Mouse (Mus musculus): ENCODE results near the gene Pik3cd.

DNA sequence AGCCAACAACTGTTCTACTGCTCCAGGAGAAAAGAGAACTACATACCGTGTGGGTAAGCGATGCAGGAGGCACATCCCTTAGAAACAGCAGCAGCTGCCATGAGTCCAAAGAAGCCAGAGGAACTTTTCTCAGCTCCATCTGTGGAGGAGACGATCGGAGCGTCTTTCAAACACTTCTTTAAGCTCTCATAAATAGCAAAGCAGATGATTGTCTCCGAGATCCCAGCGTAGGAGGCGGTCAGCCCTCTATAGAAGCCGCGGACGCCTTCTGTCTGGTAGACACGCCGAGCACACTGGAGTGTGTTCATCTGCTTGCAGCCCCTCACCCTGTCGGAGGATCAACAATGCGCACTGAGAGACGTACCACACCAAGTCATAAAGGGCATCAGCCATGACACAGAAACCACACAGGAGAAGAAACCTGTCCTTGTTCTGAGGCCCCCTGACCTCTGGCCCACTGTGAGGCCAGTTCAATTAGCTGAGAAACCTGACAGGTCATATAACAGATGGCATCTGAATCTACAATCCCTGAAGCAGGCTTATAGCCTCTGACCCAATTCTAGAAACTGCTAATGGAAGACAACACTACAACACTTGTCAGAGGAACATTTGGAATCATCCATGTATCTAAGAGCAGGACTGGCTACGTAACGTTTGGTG lies 46.8 kb upstream of the Pik3cd start:
- no peak for TF ChIP-seq POLR2A (IDR thresholded peaks at IDR 0.05; ENCODE audit: insufficient read length, low read depth)
- TF ChIP-seq MYOD1 (IDR thresholded peaks at IDR 0.05; ENCODE audit: control insufficient read depth in 1 of 3, insufficient read length in 2 of 3, low read depth in 2 of 3) = no peak
- no peak for TF ChIP-seq MAX (IDR thresholded peaks at IDR 0.05; ENCODE audit: low read depth)
- TF ChIP-seq TCF3 (IDR thresholded peaks at IDR 0.05; ENCODE audit: insufficient read length, low read depth) = no peak
- no peak for TF ChIP-seq POLR2AphosphoS2 (IDR thresholded peaks at IDR 0.05; ENCODE audit: insufficient read length, low read depth)
- TF ChIP-seq MYOG (IDR thresholded peaks at IDR 0.05; ENCODE audit: control insufficient read depth in 1 of 3, insufficient read depth in 1 of 3, insufficient read length in 2 of 3, low read depth in 2 of 3) = no peak
- TF ChIP-seq USF1 (IDR thresholded peaks at IDR 0.05; ENCODE audit: low read depth) = no peak
- TF ChIP-seq TCF12 (IDR thresholded peaks at IDR 0.05; ENCODE audit: insufficient read depth, poor library complexity, severe bottlenecking) = no peak
- TF ChIP-seq E2F4 (IDR thresholded peaks at IDR 0.05; ENCODE audit: insufficient read depth) = no peak
- TF ChIP-seq SRF (IDR thresholded peaks at IDR 0.05; ENCODE audit: control insufficient read depth, insufficient read length, low read depth) = no peak
- no peak for TF ChIP-seq CEBPB (IDR thresholded peaks at IDR 0.05; ENCODE audit: insufficient read depth, poor library complexity, severe bottlenecking)
